Mouse (Mus musculus): ENCODE data around the gene Ass1. TPM values are rescaled to one million over a fixed set of nuclear protein-coding genes. Genes with fewer than 3 reads are reported as not detected.

Ass1 gene
- polyA plus RNA-seq, 1 experiment: 168 TPM

DNA sequence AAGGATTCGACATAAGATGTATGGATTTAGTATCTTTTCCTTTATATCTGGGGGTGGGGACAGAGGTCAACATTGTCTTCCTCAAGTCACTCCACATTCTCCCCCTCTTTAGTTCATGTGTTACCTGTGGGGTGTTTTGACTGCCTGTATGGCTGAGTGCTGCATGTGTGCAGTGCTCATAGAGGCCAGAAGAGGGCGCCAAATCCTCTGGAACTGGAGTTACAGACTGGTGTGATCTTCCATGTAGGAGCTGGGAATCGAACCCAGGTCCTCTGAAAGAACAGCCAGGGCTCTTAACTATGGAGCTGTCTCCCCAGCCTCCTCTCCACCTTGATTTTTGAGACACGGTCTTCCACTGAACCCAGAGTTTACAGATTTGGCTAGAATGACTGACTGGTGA, 3.9 kb downstream of the Ass1 start:
- no peak overlapping the region for H3K9ac ChIP-seq (ENCODE audit: low read depth, poor library complexity, severe bottlenecking)
- H3K36me3 ChIP-seq (ENCODE audit: control insufficient read depth, insufficient read depth, low read length, poor library complexity, severe bottlenecking): peaks cover 27% of the 10 kb centered on the region
- no peak overlapping the region for H3K4me3 ChIP-seq (ENCODE audit: low read depth, low read length)
- no peaks in the 10 kb centered on the region for H3K27me3 ChIP-seq (ENCODE audit: control insufficient read depth, insufficient read depth, low read length, poor library complexity, severe bottlenecking)
- H3K27ac ChIP-seq (ENCODE audit: insufficient read depth, low read length): no peak overlapping the region
- peaks cover 1% of the 10 kb centered on the region for H3K4me1 ChIP-seq (ENCODE audit: control insufficient read depth, insufficient read depth, low read length)
- TF ChIP-seq POLR2A (IDR thresholded peaks at IDR 0.05; ENCODE audit: insufficient read depth, low read length) (no peak), EP300 (IDR thresholded peaks at IDR 0.05; ENCODE audit: insufficient read depth, low read depth, low read length) (no peak), CTCF (IDR thresholded peaks at IDR 0.05; ENCODE audit: low read depth, low read length) (peak; percentile 79)
- no peaks in the 10 kb centered on the region for H3K9me3 ChIP-seq (replicated peaks; ENCODE audit: control insufficient read depth, insufficient read depth, low read length, poor library complexity, severe bottlenecking)

DNA sequence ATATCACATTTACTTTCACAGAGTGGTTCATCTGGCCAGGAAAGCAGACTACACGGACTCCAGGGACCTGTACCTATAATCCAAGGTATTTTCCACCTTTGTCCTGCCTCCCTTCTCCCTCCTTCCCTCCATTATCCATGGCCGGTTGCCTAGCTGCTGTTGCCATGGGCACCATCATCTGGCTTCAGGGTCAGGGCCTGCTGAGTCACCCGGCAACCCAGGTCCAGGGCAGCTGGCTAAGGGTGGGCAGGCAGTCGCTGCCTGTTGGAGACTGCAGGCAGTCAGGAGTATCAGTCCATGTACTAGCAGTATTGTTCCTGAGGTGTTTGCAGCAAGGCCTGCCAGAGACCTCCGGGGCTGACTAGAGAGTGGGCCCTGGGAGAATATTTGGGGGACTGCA, 4.7 kb downstream of the Ass1 start:
- H3K9ac ChIP-seq (ENCODE audit: low read depth, poor library complexity, severe bottlenecking): no peak overlapping the region
- TF ChIP-seq EP300 (IDR thresholded peaks at IDR 0.05; ENCODE audit: insufficient read depth, low read depth, low read length) (no peak), POLR2A (IDR thresholded peaks at IDR 0.05; ENCODE audit: insufficient read depth, low read length) (no peak), CTCF (IDR thresholded peaks at IDR 0.05; ENCODE audit: low read depth, low read length) (no peak)
- H3K9me3 ChIP-seq (replicated peaks; ENCODE audit: control insufficient read depth, insufficient read depth, low read length, poor library complexity, severe bottlenecking): no peaks in the 10 kb centered on the region
- H3K27me3 ChIP-seq (ENCODE audit: control insufficient read depth, insufficient read depth, low read length, poor library complexity, severe bottlenecking): no peaks in the 10 kb centered on the region
- no peak overlapping the region for H3K4me3 ChIP-seq (ENCODE audit: low read depth, low read length)
- H3K36me3 ChIP-seq (ENCODE audit: control insufficient read depth, insufficient read depth, low read length, poor library complexity, severe bottlenecking): peaks cover 33% of the 10 kb centered on the region
- no peak overlapping the region for H3K27ac ChIP-seq (ENCODE audit: insufficient read depth, low read length)
- no peaks in the 10 kb centered on the region for H3K4me1 ChIP-seq (ENCODE audit: control insufficient read depth, insufficient read depth, low read length)

DNA sequence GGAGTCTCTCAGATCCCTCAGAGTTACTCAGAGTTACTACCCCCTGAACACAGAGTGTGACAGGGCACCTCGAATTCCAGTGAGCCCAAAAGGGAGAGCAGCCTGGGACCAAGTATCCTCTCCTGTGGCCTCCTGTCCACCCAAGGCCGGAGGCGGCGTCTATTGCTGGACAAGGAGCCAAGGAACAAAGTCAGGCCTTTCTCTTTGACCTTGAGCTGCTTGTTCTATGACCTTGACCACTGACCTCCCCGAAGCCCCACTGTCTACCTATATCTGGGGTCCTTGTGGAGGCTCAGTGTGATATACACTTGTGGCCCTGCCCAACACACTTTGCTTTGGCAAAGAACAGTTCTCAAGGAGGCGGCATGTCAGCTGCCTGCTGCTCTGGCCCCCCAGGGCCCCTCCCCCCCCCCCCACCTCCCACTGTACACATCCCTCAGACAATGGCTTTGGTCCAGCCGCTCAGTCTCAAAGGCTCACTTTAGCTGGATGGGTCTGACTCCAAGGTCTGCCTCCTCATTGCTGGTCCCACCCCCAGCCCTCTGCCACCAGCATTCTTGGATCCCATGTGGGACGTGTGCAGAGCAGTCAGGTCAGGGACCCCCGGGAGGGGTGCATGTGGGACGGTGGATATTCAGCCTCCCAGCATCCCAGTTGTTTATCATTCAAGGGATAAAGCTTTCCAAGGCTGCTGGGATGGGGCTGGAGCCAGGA, 6.3 kb downstream of the Ass1 start:
- Histone ChIP-seq H3K36me3 (ENCODE audit: control insufficient read depth, insufficient read depth, low read length, poor library complexity, severe bottlenecking) (peaks cover 42% of the 10 kb centered on the region), H3K27me3 (ENCODE audit: control insufficient read depth, insufficient read depth, low read length, poor library complexity, severe bottlenecking) (no peaks in the 10 kb centered on the region), H3K4me3 (ENCODE audit: low read depth, low read length) (no peak overlapping the region), H3K27ac (ENCODE audit: insufficient read depth, low read length) (no peak overlapping the region), H3K9me3 (replicated peaks; ENCODE audit: control insufficient read depth, insufficient read depth, low read length, poor library complexity, severe bottlenecking) (no peaks in the 10 kb centered on the region), H3K4me1 (ENCODE audit: control insufficient read depth, insufficient read depth, low read length) (no peaks in the 10 kb centered on the region), H3K9ac (ENCODE audit: low read depth, poor library complexity, severe bottlenecking) (no peak overlapping the region)
- TF ChIP-seq POLR2A (IDR thresholded peaks at IDR 0.05; ENCODE audit: insufficient read depth, low read length) (no peak), CTCF (IDR thresholded peaks at IDR 0.05; ENCODE audit: low read depth, low read length) (no peak), EP300 (IDR thresholded peaks at IDR 0.05; ENCODE audit: insufficient read depth, low read depth, low read length) (no peak)

DNA sequence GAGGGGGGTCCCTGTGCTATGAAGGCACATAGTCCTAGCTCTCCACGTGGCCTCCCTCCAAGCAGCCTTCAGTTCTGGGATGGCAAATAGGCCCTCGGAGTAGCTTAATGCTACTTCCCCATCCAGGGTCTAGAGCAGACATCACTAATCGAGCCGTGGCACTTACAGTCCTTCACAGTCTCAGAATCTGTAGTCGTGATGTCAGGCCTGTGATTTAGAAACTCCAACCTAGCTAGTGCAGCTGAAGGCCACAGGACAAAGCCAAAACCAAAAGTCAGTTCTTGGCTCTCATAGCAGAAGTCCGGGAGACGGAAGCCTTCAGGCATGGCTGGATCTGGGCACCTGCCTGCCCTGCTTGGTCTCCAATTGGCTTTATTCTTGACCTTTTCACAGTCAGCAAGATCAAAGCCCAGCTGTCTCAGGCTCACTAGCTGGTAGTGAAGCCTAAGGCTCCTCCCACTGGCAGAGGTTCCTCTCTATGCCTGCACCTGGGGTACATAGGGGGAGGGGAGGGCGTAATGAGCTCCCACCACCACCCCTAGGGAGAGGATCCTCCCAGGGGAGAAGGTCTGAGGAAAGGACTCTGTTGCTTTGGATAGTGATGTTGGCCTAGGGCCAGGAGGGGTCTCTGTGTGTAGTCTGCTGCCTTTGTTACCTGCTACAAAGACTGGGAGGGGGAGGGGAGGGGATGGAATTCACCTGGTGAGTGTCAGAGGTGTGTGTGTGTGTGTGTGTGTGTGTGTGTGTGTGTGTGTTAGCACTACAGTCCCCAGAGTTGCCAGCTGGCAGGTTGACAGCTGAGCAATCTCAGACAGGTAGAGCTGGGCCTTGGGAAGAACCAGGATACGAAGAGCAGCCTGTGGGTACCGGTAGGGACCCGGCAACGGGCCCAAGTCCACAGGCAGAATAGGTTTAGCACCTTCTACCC, 7.5 kb downstream of the Ass1 start:
- no peak for TF ChIP-seq POLR2A (IDR thresholded peaks at IDR 0.05; ENCODE audit: insufficient read depth, low read length)
- TF ChIP-seq EP300 (IDR thresholded peaks at IDR 0.05; ENCODE audit: insufficient read depth, low read depth, low read length): no peak
- TF ChIP-seq CTCF (IDR thresholded peaks at IDR 0.05; ENCODE audit: low read depth, low read length): no peak
- Histone ChIP-seq H3K4me3 (ENCODE audit: low read depth, low read length) (no peak overlapping the region), H3K27me3 (ENCODE audit: control insufficient read depth, insufficient read depth, low read length, poor library complexity, severe bottlenecking) (no peaks in the 10 kb centered on the region), H3K9me3 (replicated peaks; ENCODE audit: control insufficient read depth, insufficient read depth, low read length, poor library complexity, severe bottlenecking) (no peaks in the 10 kb centered on the region), H3K9ac (ENCODE audit: low read depth, poor library complexity, severe bottlenecking) (no peak overlapping the region), H3K27ac (ENCODE audit: insufficient read depth, low read length) (no peak overlapping the region), H3K36me3 (ENCODE audit: control insufficient read depth, insufficient read depth, low read length, poor library complexity, severe bottlenecking) (peaks cover 48% of the 10 kb centered on the region), H3K4me1 (ENCODE audit: control insufficient read depth, insufficient read depth, low read length) (no peaks in the 10 kb centered on the region)

DNA sequence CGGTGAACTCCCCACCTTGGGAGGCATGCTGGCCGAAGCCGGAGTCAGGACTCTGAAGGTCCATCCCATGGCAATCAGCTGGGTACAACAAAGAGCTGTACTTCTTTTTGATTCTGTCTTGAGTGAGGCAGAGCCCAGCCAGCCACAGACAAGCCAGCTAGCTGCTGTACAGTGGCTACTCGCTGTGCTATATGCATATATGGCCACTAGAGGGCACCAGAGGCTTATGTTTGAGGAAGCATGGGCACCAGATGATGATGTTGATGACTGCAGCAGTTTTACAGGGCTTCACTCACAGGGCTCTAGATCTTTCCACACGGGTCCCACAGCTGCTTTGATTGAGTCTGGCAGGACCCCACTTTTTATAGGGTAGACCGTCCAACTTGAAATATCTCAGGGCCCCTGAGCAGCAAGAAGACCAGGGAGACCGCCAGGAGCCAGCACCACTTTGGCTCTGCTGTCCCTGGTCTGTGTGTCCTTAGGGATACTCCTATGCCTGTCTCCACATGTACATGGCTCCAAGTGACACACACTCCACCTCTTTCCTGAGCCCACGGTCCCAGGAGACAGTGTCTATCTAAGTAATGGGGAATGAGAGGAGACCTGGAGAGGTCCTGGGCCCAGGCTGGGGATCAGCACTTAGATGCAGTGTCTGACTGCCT, 13.0 kb downstream of the Ass1 start:
- no peaks in the 10 kb centered on the region for H3K27me3 ChIP-seq (ENCODE audit: control insufficient read depth, insufficient read depth, low read length, poor library complexity, severe bottlenecking)
- no peak for TF ChIP-seq POLR2A (IDR thresholded peaks at IDR 0.05; ENCODE audit: insufficient read depth, low read length)
- TF ChIP-seq CTCF (IDR thresholded peaks at IDR 0.05; ENCODE audit: low read depth, low read length): peak; percentile 88
- H3K4me1 ChIP-seq (ENCODE audit: control insufficient read depth, insufficient read depth, low read length): no peaks in the 10 kb centered on the region
- H3K27ac ChIP-seq (ENCODE audit: insufficient read depth, low read length): no peak overlapping the region
- H3K4me3 ChIP-seq (ENCODE audit: low read depth, low read length): no peak overlapping the region
- H3K9ac ChIP-seq (ENCODE audit: low read depth, poor library complexity, severe bottlenecking): no peak overlapping the region
- H3K9me3 ChIP-seq (replicated peaks; ENCODE audit: control insufficient read depth, insufficient read depth, low read length, poor library complexity, severe bottlenecking): no peaks in the 10 kb centered on the region
- peaks cover 50% of the 10 kb centered on the region for H3K36me3 ChIP-seq (ENCODE audit: control insufficient read depth, insufficient read depth, low read length, poor library complexity, severe bottlenecking)

All from ES-Bruce4 (cell line).